Comparison of ENCODE assay signal across 17 mouse cellular contexts in the genomic region with DNA sequence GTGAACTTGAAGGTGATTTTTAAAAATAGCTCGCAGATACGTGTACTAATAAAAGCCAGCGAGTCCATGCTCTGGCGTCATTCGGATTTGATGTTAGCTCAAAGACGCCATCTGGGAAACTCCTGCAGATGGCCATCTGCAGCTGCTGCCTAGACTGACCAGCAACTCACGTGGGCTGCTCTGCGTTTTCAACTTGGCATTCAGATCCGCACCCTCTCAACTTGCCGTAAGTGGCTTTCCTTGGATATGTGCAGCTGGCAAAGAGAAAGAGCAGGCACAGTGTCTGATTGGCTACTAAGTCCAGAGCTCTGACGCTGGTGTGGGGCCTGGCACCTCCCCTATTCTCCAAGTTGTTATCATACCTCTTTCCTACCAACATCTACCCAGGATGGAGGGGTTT.
A peak's percentile ranks its signal among the peaks of the same experiment; 100 is the strongest.
DNase-seq lines count a peak whose midpoint lies in the region; ATAC-seq lines count a peak whose summit lies in the region.
"Had no signal": no experiment of that assay in that cellular context is flagged by ENCODE, and none has a peak within 500 bp of the region (broad histone marks: within the 10 kb centered on the region; RNA-seq: fewer than 3 reads in every experiment).

No protein-coding gene starts in this region.

- no peak overlapping the region for H3K4me2 ChIP-seq in neural tube, embryonic 11.5 days (ENCODE audit: low read depth)
- H3K4me2 ChIP-seq: neural tube, embryonic 13.5 days had no signal

- no peak overlapping the region for H3K4me3 ChIP-seq in heart, embryonic 10.5 days
- H3K4me3 ChIP-seq in neural tube, embryonic 11.5 days (ENCODE audit: low read depth, low read length): no peak overlapping the region
- H3K4me3 ChIP-seq: gastrocnemius, adult 2 months; heart, adult 2 months; neural tube, embryonic 13.5 days had no signal

- no peak for ATAC-seq in neural tube, embryonic 11.5 days (ENCODE audit: insufficient read depth, low FRiP score, low TSS enrichment)
- no peak for ATAC-seq in erythroid progenitor cell, adult 5-6 weeks (replicated peaks; ENCODE audit: low FRiP score, poor library complexity, severe bottlenecking)
- ATAC-seq: inflammation-experienced regulatory T-cells, adult 6 months had no signal

- peak; percentile 25 for DNase-seq in adrenal gland, adult 2 months
- no peak for DNase-seq in adrenal gland, postnatal 25 days
- peak; percentile 21 for DNase-seq in heart, adult 8-10 months (ENCODE audit: low spot score)
- no peak for DNase-seq in heart, embryonic 10.5 days (ENCODE audit: low spot score)
- peak; percentile 33 for DNase-seq in neural tube, embryonic 11.5 days (ENCODE audit: low spot score)
- DNase-seq in neural tube, embryonic 10.5 days (ENCODE audit: extremely low spot score, low spot score): no peak
- peak; percentile 57 for DNase-seq in telencephalon, adult 2 months (ENCODE audit: low read depth, low spot score)
- DNase-seq: cerebellum, adult 11-12 months; cerebellum, postnatal 36 days; gastrocnemius, adult 2 months; lung, postnatal 10 days; thymus, postnatal 25 days had no signal

- H3K36me3 ChIP-seq in heart, embryonic 10.5 days: no peaks in the 10 kb centered on the region
- no peaks in the 10 kb centered on the region for H3K36me3 ChIP-seq in neural tube, embryonic 11.5 days (ENCODE audit: control insufficient read depth, insufficient read depth, low read length)
- H3K36me3 ChIP-seq: neural tube, embryonic 13.5 days had no signal

- 60% methylated on average over 11 of the region's 11 CpGs for WGBS in heart, embryonic 10.5 days
- WGBS in neural tube, embryonic 11.5 days: 75% methylated on average over 11 of the region's 11 CpGs

- no peaks in the 10 kb centered on the region for H3K9me3 ChIP-seq in heart, embryonic 10.5 days
- H3K9me3 ChIP-seq in neural tube, embryonic 11.5 days (ENCODE audit: control insufficient read depth, low read length): no peaks in the 10 kb centered on the region
- H3K9me3 ChIP-seq: neural tube, embryonic 13.5 days had no signal

- no peak overlapping the region for H3K27ac ChIP-seq in heart, embryonic 10.5 days
- no peak overlapping the region for H3K27ac ChIP-seq in neural tube, embryonic 11.5 days (ENCODE audit: low read depth, low read length)
- H3K27ac ChIP-seq: gastrocnemius, adult 2 months; heart, adult 2 months; liver, embryonic 14.5 days had no signal

- H3K27me3 ChIP-seq in heart, embryonic 10.5 days (ENCODE audit: insufficient read depth, poor library complexity, severe bottlenecking): 0 out of 2 replicates have a peak, but pooled peaks cover 13% of the 10 kb centered on the region
- no peaks in the 10 kb centered on the region for H3K27me3 ChIP-seq in neural tube, embryonic 11.5 days (ENCODE audit: control insufficient read depth, insufficient read depth, low read length)
- H3K27me3 ChIP-seq: neural tube, embryonic 13.5 days had no signal

- H3K4me1 ChIP-seq in heart, embryonic 10.5 days: peaks cover 17% of the 10 kb centered on the region; the same call in 1 of the 2 replicates
- H3K4me1 ChIP-seq in neural tube, embryonic 11.5 days (ENCODE audit: control insufficient read depth, insufficient read depth, low read length): no peaks in the 10 kb centered on the region

- no peak overlapping the region for H3K9ac ChIP-seq in neural tube, embryonic 11.5 days (ENCODE audit: low read length)
- H3K9ac ChIP-seq: liver, embryonic 14.5 days; neural tube, embryonic 13.5 days had no signal

Comparison
In these comparisons a context has a peak if more than half of its experiments do, and no peak if none do; other contexts are left out.
1. DNase-seq: peak in adrenal gland, adult 2 months (single experiment), heart, adult 8-10 months (single experiment), neural tube, embryonic 11.5 days (single experiment) and telencephalon, adult 2 months (single experiment); none in adrenal gland, postnatal 25 days (single experiment), heart, embryonic 10.5 days (single experiment) and neural tube, embryonic 10.5 days (single experiment).